Mouse (Mus musculus) frontal cortex, adult 2 months (tissue): ENCODE results near the gene Rad54l2. TPM values are rescaled to one million over a fixed set of nuclear protein-coding genes. Genes with fewer than 3 reads are reported as not detected.
A peak's percentile ranks its signal among the peaks of the same experiment; 100 is the strongest.

Experiments used
- DNase-seq, 2 experiments: peaks; one replicate each; pipeline ENCODE4 v3.0.0; 2022; ENCODE audit warnings: low spot score in 1 of 2; ENCODE audit errors: extremely low spot score in 1 of 2
- polyA plus RNA-seq: library from polyadenylated mRNA; depleted of rRNA; stranded (reverse); fragments of >200 nt; gene quantifications from 2 replicates; pipeline ENCODE4 v1.2.3, GENCODE M21; 2012; rRNA removed

The Rad54l2 gene
- polyA plus RNA-seq, result 8.9 and 9.4 TPM in 2 replicates

DNA sequence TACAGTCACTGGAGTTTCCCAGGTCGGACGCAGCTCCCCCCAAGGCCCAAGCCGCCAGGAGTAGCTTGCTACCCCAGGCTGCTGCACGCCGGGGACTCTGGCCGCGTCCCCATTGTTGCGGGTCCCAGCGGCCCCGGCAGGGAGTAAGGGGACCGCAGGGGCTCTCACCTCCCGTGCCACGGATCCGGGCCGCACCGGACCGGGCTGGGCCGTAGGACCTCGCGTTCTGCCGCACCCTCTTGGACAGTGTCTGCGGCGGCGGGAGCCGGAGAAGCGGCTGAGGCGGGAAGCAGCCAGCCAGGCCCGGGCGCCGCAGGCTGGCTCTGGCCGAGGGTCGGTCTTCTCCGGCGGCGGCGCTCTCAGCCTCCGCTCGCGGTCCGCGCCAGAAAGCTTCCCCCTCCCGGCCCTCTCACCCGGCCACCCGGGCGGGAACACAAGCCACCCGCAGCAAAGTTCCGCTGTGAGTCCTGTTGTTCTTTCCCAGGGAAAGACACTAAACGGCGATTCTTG is at the start of gene Rad54l2:
Rad54l2 (minus strand) TSS at position 383 of the 510 bp plus-strand sequence.
- peak; percentile 30 to 87 for DNase-seq

DNA sequence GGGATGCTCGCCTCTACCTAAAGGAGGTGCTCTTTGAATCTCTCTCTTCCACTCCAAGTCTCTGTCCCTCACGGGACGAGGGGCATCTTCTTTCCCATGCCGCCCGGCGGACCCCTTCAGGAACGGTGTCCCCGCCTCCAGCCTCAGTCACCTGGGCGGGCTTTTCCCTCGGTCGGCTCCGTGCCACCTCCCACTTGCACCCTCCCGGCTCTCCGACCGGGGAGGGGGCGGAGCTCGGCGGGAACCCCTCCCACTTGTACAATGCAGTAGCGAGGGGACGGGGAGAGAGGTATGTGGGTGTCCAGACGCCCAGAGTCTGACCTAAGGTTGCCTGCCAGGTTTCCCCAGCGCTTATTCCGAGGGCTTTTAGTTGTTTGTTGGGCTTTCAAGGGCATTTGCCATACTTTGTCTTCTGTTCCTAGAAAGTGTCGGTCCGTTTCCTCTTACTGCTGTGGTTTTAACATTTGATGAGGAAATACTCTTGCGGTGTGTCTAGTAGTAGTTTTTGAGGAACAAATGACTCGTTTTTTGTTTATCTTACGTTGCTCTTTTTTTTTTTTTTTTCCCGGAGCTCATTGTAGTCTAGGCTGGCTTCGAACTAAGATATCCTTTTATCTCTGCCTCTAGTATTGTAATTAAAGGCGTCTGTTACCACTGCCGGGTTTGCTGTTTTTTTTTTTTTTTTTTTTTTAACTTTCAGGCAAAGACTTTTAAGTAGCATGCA is 33.5 kb upstream of the Rad54l2 start:
- DNase-seq, result peak; percentile 30 to 80

DNA sequence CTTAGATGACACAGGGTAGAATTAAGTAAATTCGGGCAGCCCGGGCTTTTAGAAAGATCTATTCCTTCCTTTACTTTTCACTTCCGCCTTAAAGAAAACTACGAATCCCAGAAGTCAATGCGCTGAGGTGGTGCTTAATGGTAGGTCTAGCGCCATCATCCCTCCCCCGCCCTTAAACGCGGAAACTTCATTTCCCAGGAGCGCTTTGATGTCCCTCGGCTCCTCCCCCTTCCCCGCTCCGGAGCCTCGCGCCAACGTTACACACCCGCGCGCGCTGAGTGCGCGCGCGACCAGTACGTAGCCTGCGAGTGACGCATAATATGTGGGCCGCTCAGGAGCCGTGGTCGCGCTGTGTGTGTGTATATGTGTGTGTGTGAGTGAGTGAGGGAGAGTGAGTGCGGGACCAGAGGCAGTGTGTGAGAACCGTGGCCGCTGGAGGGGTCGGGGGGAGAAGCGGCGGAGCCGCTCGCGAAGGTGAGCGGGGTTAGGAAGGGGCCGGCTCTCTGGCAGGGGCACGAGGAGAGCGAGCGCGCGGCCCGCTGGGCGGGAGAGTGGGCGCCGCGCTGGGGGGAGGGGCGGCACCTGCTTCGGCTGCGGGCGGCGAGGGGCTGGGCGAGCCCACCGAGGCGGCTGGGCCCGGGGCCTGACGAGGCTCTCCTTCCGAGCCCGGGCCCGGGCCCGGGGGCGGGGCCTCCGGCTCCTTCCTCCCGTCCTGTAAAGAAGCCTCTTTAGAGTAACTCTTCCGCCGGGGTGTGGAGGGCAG is 32.8 kb upstream of the Rad54l2 start, which contains the start of gene Dcaf1:
Dcaf1 (plus strand) TSS at position 257 of the 763 bp plus-strand sequence.
- DNase-seq, result peak; percentile 95 to 96

DNA sequence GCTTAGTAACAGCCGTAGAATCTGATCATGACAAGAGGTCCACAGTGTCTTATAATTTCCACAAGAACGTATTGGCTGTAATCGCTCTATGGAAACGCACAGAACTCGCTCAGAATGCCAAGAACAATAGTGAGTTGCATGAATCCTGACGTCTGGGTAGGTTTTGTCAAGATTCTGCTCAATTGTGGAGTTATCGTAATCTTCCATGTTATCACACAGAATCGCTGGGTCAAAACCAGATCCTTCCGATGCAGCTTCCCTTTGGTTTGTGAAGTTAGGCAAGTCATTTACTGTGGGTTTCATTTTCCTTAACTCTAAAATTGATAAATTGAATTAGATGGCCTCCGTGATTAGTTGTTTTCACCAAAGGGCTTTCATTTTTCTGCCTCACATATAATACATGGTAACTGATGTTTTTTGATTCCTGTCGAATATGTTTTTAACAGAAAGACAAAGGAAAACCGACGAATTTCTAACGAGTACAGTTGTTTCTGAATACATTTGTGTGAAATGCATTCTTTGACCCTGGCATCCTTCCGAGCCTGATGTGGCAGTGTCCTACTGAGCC is 32.1 kb upstream of the Rad54l2 start:
- DNase-seq, result peak in 1 of 2 experiments; percentile 2

DNA sequence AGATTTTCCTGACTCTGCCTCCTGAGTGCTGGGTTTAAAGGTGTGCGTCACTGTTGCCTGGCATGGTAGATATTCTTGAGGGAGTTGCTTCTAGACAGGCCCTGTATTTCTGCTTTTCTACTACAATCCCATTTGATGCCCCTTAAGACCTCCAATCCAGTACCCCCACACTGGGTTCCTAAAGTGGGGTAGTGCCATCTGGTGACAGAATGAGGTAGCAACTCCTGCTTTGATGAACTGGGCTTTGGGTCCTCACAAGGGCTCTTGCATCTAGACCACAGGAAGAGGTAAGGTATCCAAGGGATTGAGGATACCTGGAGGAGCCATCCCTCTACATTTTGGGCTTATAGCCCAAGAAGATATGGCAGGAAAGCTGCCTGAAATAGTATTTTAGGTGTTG is 30.2 kb upstream of the Rad54l2 start:
- DNase-seq, result peak in 1 of 2 experiments; percentile 32

DNA sequence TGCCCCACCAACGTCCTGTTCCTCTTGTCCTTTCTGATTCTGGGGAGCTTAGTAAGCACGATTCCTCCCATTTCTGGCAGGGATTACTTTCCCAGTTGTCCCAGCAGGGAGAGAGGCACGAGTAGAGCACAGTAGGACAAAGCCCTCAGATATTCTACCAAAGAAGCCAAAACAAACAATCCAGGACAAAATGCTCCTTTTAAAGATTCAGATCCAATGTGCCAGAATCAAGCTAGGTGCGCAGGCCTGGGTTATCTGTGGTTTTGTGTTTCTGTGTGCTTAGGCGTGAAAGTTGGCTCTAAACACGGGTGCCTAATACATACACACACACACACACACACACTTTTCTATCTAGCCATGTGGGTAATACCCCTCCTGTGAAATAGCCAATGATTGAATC is 29.2 kb upstream of the Rad54l2 start:
- no peak for DNase-seq

DNA sequence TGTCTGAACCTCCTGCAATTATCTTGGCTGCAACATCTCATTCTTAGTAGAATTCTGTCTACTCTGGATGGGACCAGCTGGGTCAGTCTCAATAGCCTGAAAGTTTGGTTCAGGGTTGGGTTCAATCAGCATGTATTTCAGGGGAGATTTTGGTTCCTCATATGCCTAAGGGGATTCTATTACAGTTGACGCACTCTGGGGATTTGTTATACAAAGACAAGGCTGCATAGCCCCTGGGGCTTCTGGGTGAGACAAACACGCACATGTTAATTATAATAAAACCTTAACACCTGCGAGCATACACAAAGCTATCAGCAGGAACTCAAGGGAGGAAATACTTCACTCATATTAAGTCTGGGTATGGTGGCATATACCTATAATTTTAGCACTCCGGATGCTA is 17.5 kb upstream of the Rad54l2 start:
- no peak for DNase-seq

DNA sequence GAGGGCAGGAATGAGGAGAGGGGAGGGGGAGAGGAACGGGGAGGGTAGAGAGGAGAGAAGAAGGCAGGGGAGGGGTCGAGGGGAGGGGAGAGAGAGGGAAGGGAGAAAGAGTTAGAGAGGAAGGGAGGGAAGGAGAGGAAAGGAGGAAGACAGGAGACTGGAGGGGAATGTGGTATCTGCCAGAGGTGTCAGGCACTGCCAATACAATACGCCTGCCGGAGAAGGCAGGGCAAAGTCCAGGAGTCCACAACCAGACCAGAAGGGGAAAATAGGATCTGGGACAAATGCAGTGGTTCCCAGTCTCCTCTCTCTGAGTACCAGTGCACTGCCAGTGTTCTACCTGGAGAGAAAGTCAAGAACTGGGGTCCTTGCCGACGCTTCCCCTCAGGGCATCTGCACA is 1.8 kb upstream of the Rad54l2 start:
- DNase-seq, result no peak

DNA sequence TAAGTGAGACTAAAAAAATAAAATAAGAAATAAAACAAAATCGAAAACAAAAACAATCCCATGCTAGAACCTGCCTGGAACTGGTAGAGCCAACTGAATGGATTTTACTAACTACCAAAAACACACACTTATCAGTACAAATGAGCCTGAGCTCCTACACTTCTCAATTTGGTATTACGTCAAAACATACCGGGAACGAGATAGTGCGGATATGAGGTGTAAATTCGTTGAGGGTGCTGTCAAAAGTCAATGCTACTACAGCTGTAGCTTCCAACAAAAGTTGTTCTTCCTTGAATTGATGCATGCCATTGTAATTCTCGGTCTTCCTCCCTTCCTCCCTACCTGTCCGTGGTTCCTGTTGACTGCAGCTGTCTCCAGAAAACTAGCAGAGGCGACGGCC is 369 bp upstream of the Rad54l2 start:
- DNase-seq, result no peak

DNA sequence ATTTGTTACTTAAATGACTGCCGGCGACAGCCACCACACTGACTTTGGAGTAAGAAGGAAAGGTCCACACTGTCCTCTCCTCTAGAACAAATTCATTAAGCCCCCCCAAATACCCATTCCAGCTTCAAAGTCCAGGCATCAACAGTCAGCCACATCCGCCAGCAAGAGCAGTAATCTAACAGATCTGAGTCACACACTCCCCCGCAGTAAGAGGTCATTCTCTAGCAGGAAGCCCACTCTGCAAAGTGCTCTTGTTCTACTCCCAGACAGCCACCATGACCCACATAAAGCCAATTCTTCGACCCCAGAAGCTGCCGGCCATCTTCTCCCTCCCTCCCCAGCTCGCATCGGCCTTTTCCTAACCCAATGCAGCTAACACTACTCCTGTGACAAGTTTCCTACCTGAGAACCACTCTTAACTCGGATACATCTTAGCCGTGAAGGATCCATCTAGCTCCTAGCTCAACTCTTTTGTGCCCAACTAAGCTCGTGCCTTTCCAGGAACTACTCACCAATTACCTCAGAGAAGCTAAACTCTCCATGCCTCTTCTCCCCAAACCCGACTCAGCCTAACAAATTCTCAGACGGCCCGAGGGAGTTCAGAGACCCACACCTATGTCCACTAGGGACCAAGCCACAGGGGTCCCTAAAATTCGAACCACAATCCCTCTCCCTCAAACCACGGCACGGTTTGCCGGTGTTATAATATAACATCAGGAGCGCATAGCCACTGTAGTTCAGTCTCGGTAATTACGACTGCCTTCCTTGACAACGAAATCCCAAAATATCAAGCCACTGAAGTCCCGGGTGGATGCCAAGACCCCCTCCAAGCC is 799 bp downstream of the Rad54l2 start:
- peak in 1 of 2 experiments; percentile 11 for DNase-seq

DNA sequence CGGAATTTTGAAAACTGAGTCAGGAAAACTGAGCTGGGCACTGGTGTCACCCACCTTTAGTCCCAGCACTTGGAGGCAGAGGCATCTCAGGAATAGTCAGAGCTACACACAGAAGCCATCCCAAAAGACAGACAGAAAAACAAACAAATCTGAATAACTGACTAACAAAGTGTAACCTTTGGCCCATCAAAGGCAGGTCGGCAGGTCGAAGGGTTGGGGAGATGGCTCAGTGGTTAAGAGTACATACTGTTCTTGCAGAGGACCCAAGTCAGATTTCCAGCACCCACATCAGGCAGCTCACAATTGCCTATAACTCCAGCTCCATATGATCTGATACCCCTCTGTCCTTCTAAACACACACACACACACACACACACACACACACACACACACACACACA is 3.8 kb downstream of the Rad54l2 start:
- no peak for DNase-seq

DNA sequence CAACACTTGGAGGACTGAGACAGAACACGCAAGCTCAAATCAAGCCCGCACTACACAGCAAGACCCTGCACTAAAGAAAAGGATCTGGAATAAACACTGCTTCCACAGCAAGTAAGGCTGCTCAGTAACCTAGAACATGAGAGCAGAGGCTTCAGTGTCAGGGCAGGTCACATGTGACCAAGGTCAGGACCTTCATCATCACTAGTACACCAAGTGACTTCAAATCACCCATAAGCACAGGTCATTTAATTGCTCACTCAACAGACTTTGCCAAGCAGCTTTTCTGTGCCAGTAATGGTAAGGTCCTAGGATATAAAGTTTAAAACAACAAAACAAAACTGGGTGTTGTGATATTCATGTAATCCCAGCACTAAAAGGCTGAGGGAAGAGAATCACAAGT is 5.4 kb downstream of the Rad54l2 start:
- no peak for DNase-seq

DNA sequence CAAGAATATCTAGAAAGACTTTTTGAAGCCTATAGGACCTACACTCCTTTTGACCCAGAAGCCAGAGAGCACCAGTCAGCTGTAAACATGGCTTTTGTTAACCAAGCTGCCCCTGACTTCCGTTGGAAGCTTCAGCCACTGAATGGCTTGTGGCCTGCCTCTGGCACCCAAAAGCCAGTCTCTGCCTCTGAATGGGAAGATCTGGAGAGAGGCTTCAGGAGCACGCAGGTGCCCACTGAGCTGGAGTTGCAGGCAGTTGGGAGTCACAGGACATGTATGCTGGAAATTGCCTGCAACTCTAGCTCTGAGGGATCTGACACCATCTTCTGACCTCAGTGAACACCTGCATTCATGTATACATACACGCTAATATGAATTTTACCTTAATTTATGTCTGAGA is 8.9 kb downstream of the Rad54l2 start:
- DNase-seq, result no peak

DNA sequence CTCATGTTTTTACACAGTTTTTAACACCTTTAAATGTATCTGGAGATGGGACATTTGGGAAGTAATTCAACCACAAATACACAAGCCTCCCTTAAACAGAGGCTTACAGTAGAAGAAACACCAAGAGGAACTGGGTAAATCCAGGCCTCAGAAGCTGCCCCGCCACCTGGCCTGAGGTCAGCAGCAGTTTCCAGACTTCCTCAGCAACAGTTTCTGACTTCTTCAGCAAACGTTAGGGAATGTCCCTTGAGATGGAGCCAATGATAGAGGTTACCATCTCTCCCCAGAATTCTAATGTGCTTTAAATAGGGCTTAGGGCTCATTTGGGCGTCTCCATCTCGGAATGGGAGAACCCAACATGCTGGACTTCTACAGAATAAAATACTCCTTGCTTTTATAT is 10.7 kb downstream of the Rad54l2 start:
- DNase-seq, result no peak

DNA sequence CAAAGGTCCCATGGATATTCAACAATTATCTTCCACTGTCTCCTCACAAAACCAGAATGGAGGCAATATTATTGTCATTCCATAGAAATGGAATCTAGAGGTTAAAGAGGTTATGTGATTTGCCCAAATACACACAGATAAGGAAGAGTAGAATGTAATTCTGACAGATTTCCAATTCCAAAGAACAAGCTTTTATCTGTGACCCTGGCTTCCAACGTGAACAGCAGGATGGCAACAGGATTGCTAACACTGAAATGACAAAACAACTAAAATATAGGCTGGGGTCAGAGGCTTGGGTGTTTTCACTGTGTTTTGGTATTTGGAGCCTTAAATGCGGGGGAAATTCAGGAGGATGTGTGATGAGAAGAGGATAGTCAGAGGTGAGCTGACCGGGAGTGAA is 11.6 kb downstream of the Rad54l2 start:
- DNase-seq, result no peak

DNA sequence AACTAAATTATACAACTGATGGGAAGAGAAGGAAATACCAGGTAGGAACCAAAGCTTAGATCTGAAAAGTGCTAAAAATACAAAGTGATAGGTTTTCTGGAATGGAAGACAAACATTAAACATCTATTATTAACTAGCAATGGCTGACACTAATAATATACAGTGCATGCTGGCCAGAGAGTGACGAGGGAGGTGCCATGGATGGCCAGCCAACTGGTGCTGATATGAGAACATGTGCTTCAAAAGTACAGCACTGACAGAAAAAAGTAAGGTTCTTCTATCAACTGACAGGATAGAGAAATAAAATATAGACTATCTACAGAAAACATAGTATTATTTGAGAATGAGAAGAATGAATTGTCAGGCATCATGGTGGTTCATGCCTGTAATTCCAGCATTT is 12.9 kb downstream of the Rad54l2 start:
- DNase-seq, result no peak

DNA sequence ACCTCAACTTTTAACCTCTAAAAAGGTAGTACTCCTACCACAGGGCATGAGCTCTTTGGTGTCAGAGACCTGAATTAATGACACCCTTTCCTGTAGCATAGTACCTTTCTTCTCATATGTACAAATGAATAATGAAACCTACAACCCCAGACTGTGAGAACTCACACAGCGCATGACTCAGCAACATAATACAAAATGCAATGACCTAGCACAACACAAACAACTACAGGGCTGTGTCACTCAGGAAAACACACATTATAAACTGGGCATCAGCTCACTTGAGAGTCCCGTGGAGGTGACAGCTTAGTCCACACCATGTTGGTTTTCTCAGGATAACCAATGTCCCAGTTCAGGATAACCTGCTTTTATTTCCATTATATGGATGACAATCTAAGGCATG is 17.2 kb downstream of the Rad54l2 start:
- DNase-seq, result no peak

DNA sequence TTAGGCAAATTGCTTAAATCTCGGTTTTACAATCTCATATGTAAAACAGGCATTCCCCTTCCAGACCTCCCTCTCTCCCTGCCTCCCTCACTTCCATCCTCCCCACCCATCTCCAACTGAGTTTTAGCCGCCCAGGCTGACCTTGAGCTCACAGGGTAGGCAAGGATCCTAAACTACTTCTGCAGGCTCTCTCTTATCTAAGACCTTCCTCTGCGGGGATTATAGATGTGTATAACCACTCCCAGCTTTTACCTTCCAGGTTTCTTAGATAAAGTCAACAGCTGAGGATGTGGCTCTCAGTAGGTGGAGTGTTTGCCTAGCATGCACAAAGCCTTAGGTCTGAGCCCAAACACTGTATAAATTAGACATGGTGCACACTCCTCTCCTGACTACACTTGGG is 18.8 kb downstream of the Rad54l2 start:
- no peak for DNase-seq

DNA sequence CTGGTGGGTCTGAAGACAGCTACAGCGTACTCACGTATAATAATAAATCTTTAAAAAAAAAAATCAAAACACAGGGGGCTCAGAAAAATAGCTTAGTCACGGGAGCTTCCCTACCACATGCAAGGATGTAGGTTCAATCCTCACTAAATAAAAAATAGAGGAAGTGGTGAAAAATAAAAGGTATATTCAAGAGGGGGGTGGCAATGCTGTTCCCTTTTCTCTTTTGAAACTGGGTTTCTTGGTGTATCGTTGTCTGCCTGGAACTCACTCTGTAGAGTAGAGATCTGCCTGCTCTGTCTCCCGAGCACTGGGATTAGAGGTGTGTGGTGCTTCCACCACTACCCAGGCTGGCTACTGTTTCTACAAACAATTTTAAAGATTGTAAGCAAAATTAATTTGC is 19.2 kb downstream of the Rad54l2 start:
- DNase-seq, result no peak

DNA sequence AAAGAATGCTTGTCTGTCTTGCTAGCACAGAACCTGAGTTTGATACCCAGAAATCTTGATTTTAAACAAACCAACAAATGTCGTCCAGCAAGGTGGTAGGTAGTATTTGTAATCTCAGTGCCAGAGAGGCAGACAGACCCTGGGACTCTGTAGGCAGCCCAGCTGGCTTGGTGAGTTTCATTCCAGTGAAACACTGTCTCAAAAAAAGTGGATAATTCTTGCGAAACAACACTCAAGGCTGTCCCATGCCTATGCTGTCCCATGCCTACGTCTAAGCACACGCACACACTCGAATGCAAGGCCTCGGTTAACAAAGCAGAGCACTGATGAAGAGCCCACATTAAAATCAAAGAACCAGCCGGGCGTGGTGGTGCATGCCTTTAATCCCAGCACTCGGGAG is 32.6 kb downstream of the Rad54l2 start:
- no peak for DNase-seq

DNA sequence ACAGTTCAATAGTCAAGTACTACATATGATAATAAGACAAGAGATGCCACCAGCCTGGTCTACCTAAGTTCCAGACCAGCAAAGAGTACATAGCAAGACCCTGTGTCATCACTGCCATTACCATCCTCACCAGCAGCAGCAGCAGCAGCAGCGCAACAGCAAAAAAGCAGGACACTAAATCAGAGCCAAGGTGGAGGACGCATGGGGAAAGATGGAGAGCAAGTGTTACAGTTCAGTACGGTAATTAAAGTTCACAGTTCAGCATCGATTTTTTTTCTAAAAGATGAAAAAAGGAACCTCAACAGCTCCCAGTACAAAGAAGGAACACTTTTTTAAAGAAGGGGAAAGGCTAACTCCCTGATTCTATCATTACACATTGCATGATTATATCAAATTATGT is 33.2 kb downstream of the Rad54l2 start:
- no peak for DNase-seq
